Mouse (Mus musculus): Measurements from ENCODE around the gene Tbx4. TPM values are rescaled to one million over a fixed set of nuclear protein-coding genes. Genes with fewer than 3 reads are reported as not detected.

Tbx4 gene
- total and polyA plus RNA-seq, 3 experiments, result not detected

DNA sequence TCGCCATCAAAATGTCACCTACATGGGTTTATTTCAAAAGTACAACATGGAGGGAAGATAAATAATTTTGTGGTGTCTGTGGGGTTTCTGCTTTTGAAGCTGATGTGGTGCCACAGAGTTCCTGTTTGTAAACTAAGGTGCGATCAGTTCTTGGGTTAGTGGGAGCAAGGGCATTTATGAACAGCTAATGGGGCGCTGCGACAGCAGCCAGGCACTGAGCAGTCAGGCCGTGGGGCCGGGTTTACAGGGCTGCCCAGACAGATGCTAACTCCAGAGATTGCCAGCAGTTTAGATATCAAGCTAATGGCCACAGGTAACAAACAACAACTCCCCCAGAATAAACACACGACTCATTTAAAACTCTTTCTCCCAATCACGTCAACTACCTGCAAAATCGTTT is 75.3 kb downstream of the Tbx4 start:
- Histone ChIP-seq H3K4me1 (ENCODE audit: control insufficient read depth in 1 of 2, insufficient read depth in 2 of 2) (peaks cover 0 to 4% of the 10 kb centered on the region in 2 experiments; a peak in 2 of 4 replicates), H3K9ac (ENCODE audit: insufficient read depth, low read depth) (no peak overlapping the region), H3K36me3 (replicated peaks in 1 of 2; ENCODE audit: control insufficient read depth in 1 of 2, insufficient read depth in 1 of 2, low read length in 1 of 2) (no peaks in the 10 kb centered on the region), H3K79me2 (replicated peaks; ENCODE audit: control insufficient read depth, extremely low read depth, insufficient read depth, poor library complexity, severe bottlenecking) (no peaks in the 10 kb centered on the region), H3K27ac (ENCODE audit: insufficient read depth, low read depth) (no peak overlapping the region), H3K9me3 (replicated peaks; ENCODE audit: low read length) (no peaks in the 10 kb centered on the region), H3K4me3 (replicated peaks in 1 of 3; ENCODE audit: low read depth in 2 of 3, low read length in 2 of 3, poor library complexity in 1 of 3) (no peak overlapping the region), H3K4me2 (ENCODE audit: insufficient read depth, low read depth, poor library complexity, severe bottlenecking) (no peak overlapping the region), H3K27me3 (replicated peaks) (no peaks in the 10 kb centered on the region)
- dilution Hi-C loops (cut with MboI; ENCODE audit: extremely low pct_ligation_motif_present, extremely low pct_unique_long_range_greater_than_20kb, low sequenced_read_pairs) (no loop called here), in situ Hi-C loops (cut with MboI; ENCODE audit: low pct_ligation_motif_present, low pct_unique_long_range_greater_than_20kb, low sequenced_read_pairs) (no loop called here)
- DNase-seq (ENCODE audit: extremely low read depth), result no peak
- TF ChIP-seq ZKSCAN1 (IDR thresholded peaks at IDR 0.05; ENCODE audit: borderline replicate concordance, low read depth, low read length) (no peak), MAX (IDR thresholded peaks at IDR 0.05; ENCODE audit: low read length) (no peak), RAD21 (IDR thresholded peaks at IDR 0.05; ENCODE audit: low read depth, low read length) (no peak), ZNF384 (IDR thresholded peaks at IDR 0.05; ENCODE audit: low read depth, low read length) (no peak), USF2 (conservative IDR thresholded peaks at IDR 0.05; ENCODE audit: low read depth, low read length) (no peak), ELF1 (IDR thresholded peaks at IDR 0.05; ENCODE audit: low read depth, low read length) (no peak), PAX5 (IDR thresholded peaks at IDR 0.05; ENCODE audit: low read length) (no peak), JUN (IDR thresholded peaks at IDR 0.05; ENCODE audit: insufficient read depth, low read depth, low read length) (no peak), MEF2A (IDR thresholded peaks at IDR 0.05; ENCODE audit: borderline replicate concordance, low read depth, low read length) (no peak), GABPA (IDR thresholded peaks at IDR 0.05; ENCODE audit: insufficient replicate concordance, low read depth, low read length) (no peak), CHD2 (IDR thresholded peaks at IDR 0.05; ENCODE audit: low read length) (no peak)

Other genes with a start within 250 kb of the Tbx4 start
- gene Tbx2, start 53.9 kb upstream of the Tbx4 start, total RNA-seq (2012; rRNA removed), result 0.04 TPM in 1 of 2 replicates, not detected in the other
- not detected in 2 replicates for gene Tbx2, start 53.9 kb upstream of the Tbx4 start, total RNA-seq (2014; rRNA removed)
- gene Tbx2, start 53.9 kb upstream of the Tbx4 start, polyA plus RNA-seq (2012; ENCODE audit: insufficient read length, low read depth), result 0.14 and 0.17 TPM in 2 replicates
- gene Gm11444, start 36.1 kb upstream of the Tbx4 start, total RNA-seq (2012; rRNA removed), result not detected in 2 replicates
- gene Gm11444, start 36.1 kb upstream of the Tbx4 start, total RNA-seq (2014; rRNA removed), result not detected in 2 replicates
- gene Gm11444, start 36.1 kb upstream of the Tbx4 start, polyA plus RNA-seq (2012; ENCODE audit: insufficient read length, low read depth), result not detected in 2 replicates